ENCODE assay signal across 18 mouse cellular contexts in genomic region chr11:19949725-19950124, GRCm38 (mm10). TPM values are rescaled to one million over a fixed set of nuclear protein-coding genes. Genes with fewer than 3 reads are reported as not detected.
DNase-seq lines count a peak whose midpoint lies in the region; ATAC-seq lines count a peak whose summit lies in the region.
"Had no signal": no experiment of that assay in that cellular context is flagged by ENCODE, and none has a peak within 500 bp of the region (broad histone marks: within the 10 kb centered on the region; RNA-seq: fewer than 3 reads in every experiment).

No protein-coding gene starts in this region.

- 84% methylated on average over 5 of the region's 5 CpGs for WGBS in limb, embryonic 13.5 days
- WGBS in limb, embryonic 10.5 days, result 81% methylated on average over 5 of the region's 5 CpGs
- WGBS in embryonic facial prominence, embryonic 14.5 days, result 75% methylated on average over 5 of the region's 5 CpGs
- 67% methylated on average over 5 of the region's 5 CpGs for WGBS in stomach, embryonic 14.5 days

- H3K36me3 ChIP-seq in limb, embryonic 13.5 days, result peaks cover 11% of the 10 kb centered on the region
- H3K36me3 ChIP-seq in limb, embryonic 10.5 days, result peaks cover 26% of the 10 kb centered on the region
- H3K36me3 ChIP-seq in embryonic facial prominence, embryonic 14.5 days (ENCODE audit: control insufficient read depth, insufficient read depth, low read length), result peaks cover 10% of the 10 kb centered on the region; the same call in 1 of the 2 replicates
- H3K36me3 ChIP-seq in stomach, embryonic 14.5 days (ENCODE audit: control insufficient read depth, insufficient read depth, low read length), result no peaks in the 10 kb centered on the region

- no peak for ATAC-seq in limb, embryonic 13.5 days (ENCODE audit: low FRiP score, low read depth)
- no peak for ATAC-seq in embryonic facial prominence, embryonic 14.5 days (ENCODE audit: low read depth)
- no peak for ATAC-seq in stomach, embryonic 14.5 days (ENCODE audit: insufficient number of reproducible peaks, insufficient read depth, low FRiP score, low read depth)
- ATAC-seq: forebrain, embryonic 13.5 days; midbrain, embryonic 16.5 days had no signal

- no peaks in the 10 kb centered on the region for H3K27me3 ChIP-seq in limb, embryonic 13.5 days
- no peaks in the 10 kb centered on the region for H3K27me3 ChIP-seq in limb, embryonic 10.5 days (ENCODE audit: low read depth, poor library complexity, severe bottlenecking)
- H3K27me3 ChIP-seq in embryonic facial prominence, embryonic 14.5 days (replicated peaks; ENCODE audit: control insufficient read depth, insufficient read depth, low read length), result no peaks in the 10 kb centered on the region
- no peaks in the 10 kb centered on the region for H3K27me3 ChIP-seq in stomach, embryonic 14.5 days (ENCODE audit: control insufficient read depth, insufficient read depth, low read length)
- H3K27me3 ChIP-seq: forebrain, embryonic 13.5 days; limb, embryonic 12.5 days; megakaryocyte, embryonic 14.5 days had no signal

- H3K9me3 ChIP-seq in limb, embryonic 13.5 days, result no peaks in the 10 kb centered on the region
- H3K9me3 ChIP-seq in limb, embryonic 10.5 days (replicated peaks), result no peaks in the 10 kb centered on the region
- H3K9me3 ChIP-seq in embryonic facial prominence, embryonic 14.5 days (ENCODE audit: control insufficient read depth, low read length), result 0 out of 2 replicates have a peak, but pooled peaks cover 4% of the 10 kb centered on the region
- H3K9me3 ChIP-seq in stomach, embryonic 14.5 days (ENCODE audit: control insufficient read depth, low read depth, low read length), result no peaks in the 10 kb centered on the region
- H3K9me3 ChIP-seq: forebrain, embryonic 13.5 days; G1E; limb, embryonic 12.5 days had no signal

- no peak overlapping the region for H3K4me3 ChIP-seq in limb, embryonic 13.5 days
- no peak overlapping the region for H3K4me3 ChIP-seq in limb, embryonic 10.5 days
- no peak overlapping the region for H3K4me3 ChIP-seq in embryonic facial prominence, embryonic 14.5 days (ENCODE audit: low read depth, low read length)
- H3K4me3 ChIP-seq in stomach, embryonic 14.5 days (ENCODE audit: low read depth, low read length), result no peak overlapping the region
- H3K4me3 ChIP-seq: forebrain, embryonic 13.5 days; hindbrain, embryonic 10.5 days; limb, embryonic 12.5 days; megakaryocyte, embryonic 14.5 days had no signal

- peak; percentile 85 for DNase-seq in heart, adult 11 months
- DNase-seq in heart, postnatal 36 days, result no peak
- no peak for DNase-seq in limb, embryonic 10.5 days (ENCODE audit: low spot score)
- DNase-seq in embryonic facial prominence, embryonic 14.5 days (ENCODE audit: low spot score), result no peak
- no peak for DNase-seq in thymus, postnatal 25 days
- no peak for DNase-seq in kidney, postnatal 4 days
- DNase-seq: adrenal gland, adult 8-10 months; cerebellum, adult 18-20 months; kidney, adult 2 months; lung, adult 2 months had no signal

- intact Hi-C loops in heart, postnatal 36 days (cut with DNase I), result no loop called here

- peaks cover 53% of the 10 kb centered on the region for H3K4me1 ChIP-seq in limb, embryonic 13.5 days
- H3K4me1 ChIP-seq in limb, embryonic 10.5 days, result peaks cover 56% of the 10 kb centered on the region
- H3K4me1 ChIP-seq in embryonic facial prominence, embryonic 14.5 days (ENCODE audit: control insufficient read depth, insufficient read depth, low read length), result peaks cover 26% of the 10 kb centered on the region
- peaks cover 38% of the 10 kb centered on the region for H3K4me1 ChIP-seq in stomach, embryonic 14.5 days (ENCODE audit: control insufficient read depth, insufficient read depth, low read length)

- H3K9ac ChIP-seq in limb, embryonic 13.5 days, result no peak overlapping the region
- H3K9ac ChIP-seq in embryonic facial prominence, embryonic 14.5 days (ENCODE audit: low read depth, low read length), result no peak overlapping the region
- no peak overlapping the region for H3K9ac ChIP-seq in stomach, embryonic 14.5 days (replicated peaks; ENCODE audit: low read depth, low read length)
- H3K9ac ChIP-seq: forebrain, embryonic 13.5 days; limb, embryonic 12.5 days had no signal

- H3K4me2 ChIP-seq in limb, embryonic 13.5 days (replicated peaks), result no peak overlapping the region
- no peak overlapping the region for H3K4me2 ChIP-seq in embryonic facial prominence, embryonic 14.5 days (ENCODE audit: low read depth, low read length)
- no peak overlapping the region for H3K4me2 ChIP-seq in stomach, embryonic 14.5 days (replicated peaks; ENCODE audit: low read depth, low read length)
- H3K4me2 ChIP-seq: forebrain, embryonic 13.5 days; limb, embryonic 12.5 days had no signal

- peak overlapping the region; percentile 16; the same call in 1 of the 2 replicates for H3K27ac ChIP-seq in limb, embryonic 13.5 days
- no peak overlapping the region for H3K27ac ChIP-seq in limb, embryonic 10.5 days
- H3K27ac ChIP-seq in embryonic facial prominence, embryonic 14.5 days (replicated peaks; ENCODE audit: low read depth, low read length), result peak overlapping the region; percentile 25; the same call in 1 of the 2 replicates
- peak overlapping the region; percentile 64; the same call in 1 of the 2 replicates for H3K27ac ChIP-seq in stomach, embryonic 14.5 days (ENCODE audit: low read length)
- H3K27ac ChIP-seq: forebrain, embryonic 13.5 days; hindbrain, embryonic 10.5 days had no signal

RNA-seq across cellular contexts. Expression of gene Spred2, which starts 25.6 kb away (rescaled TPM):
- 10 to 100 TPM; 23.4 to 28.4 TPM for total RNA-seq in heart, postnatal 36 days (2021)
- 8.5 and 9.2 TPM in 2 replicates for polyA plus RNA-seq in limb, embryonic 13.5 days (2015; fragmentation: Nextera tagmentation; extraction: Ambion mirVana)
- polyA plus RNA-seq in limb, embryonic 10.5 days (2016; fragmentation: Nextera tagmentation; extraction: Ambion mirVana), result 8.3 and 9.3 TPM in 2 replicates
- 7.7 and 8.7 TPM in 2 replicates for polyA plus RNA-seq in embryonic facial prominence, embryonic 14.5 days (2014; fragmentation: Nextera tagmentation; extraction: Ambion mirVana)
- 7.9 and 9.6 TPM in 2 replicates for polyA plus RNA-seq in stomach, embryonic 14.5 days (2014; fragmentation: Nextera tagmentation; extraction: Ambion mirVana)
